Mouse (Mus musculus) mesoderm, embryonic 11.5 days (tissue): ENCODE results near the gene 4932414N04Rik.
"Not testable (repeated sequence)": the region's sequence is repeated elsewhere in the genome, so short reads cannot be mapped to it uniquely, and the experiment has no call there.

Source experiments
- DNase-seq: peaks from one replicate; pipeline ENCODE4 v3.0.0-alpha.2; 2012; ENCODE audit warnings: low read depth, low spot score

The 4932414N04Rik gene

DNA sequence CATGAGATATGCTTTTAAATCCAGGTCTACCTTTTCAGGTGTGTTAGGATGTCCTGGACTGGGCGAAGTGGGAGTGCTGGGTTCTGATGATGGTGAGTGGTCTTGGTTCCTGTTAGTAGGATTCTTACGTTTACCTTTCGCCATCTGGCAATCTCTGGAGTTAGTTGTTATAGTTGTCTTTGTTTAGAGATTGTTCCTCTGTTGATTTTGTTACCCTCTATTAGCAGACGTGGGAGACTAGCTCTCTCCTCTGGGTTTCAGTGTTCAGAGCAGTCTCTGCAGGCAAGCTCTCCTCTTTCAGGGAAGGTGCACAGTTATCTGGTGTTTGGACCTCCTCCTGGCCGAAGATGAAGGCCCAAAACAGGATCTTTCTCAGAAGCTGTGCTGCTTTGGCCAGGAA lies at the start of gene 4932414N04Rik:
Gene 4932414N04Rik (plus strand): TSS at position 301 of the 400 bp plus-strand sequence.
- not testable (repeated sequence) for DNase-seq

- no peak for DNase-seq
These were observed 75.9 kb downstream of the 4932414N04Rik start for GRCm38 (mm10) chr2:68732216-68732615.

DNA sequence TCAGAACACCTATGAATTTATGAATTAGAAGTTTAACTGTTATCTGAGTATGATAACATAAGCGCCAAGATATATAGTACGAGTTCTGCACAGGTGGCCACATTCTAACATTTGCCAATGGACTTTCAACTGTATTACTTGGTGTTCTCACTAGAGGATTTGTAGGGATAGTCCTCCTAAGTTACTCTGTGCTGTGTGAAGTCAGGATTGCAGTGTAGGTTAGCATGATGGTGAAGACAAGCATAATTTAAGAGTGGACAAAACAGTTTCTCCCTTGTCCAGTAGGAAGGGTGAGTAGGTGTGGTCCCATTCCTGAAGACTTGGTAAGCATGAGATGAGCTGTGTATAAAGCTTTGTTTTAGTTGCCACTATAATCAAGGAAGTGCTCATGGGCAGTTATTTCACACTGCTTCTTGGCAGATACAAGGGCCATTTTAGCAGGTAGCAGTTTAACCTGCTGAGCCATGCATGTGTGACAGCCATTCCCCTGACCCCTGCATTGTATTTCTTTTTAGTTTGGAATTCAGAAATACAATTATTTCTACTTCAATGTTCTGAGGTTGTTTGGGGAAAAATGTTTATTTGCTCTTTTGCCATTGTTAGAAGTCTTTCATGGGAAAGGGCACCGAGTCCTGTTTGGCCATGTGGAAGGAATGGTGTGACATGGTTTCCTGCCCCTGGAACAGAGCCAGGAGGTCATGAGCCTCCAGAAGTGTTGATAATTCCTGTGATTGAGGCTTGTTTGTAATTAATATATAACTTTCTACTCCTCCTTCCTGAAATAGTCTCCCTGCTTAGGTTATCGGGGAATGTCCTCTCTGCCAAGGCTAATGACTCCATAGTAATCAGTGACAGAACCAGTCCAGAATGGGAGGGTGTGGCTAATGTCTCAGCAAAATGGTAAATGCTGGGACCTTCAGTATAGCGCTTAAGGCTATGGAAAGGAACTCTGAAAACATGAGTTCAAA lies 83.8 kb downstream of the 4932414N04Rik start:
- no peak for DNase-seq

GRCm38 (mm10) chr2:68744599-68744998 lies 88.3 kb downstream of the 4932414N04Rik start:
- peak; percentile 12 for DNase-seq

DNA sequence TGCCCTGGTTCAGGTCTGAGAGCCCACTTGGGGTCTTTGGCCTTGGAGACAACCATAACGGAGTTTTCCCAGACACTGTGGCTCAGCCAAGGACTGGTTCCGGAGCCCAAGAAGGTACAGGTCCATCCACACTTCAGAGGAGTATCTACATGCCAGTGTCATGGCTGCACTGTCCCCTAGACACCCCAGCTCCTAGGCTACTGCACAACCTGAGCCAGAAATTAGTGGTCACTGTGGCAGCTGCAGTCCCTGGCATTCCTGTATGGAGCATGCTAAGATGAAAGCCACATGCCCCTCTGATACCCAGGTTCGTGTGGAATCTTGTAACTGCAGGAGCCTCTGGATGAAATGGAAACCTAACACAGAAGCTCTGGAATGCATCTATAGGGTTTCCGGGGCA lies 99.9 kb downstream of the 4932414N04Rik start:
- no peak for DNase-seq

DNA sequence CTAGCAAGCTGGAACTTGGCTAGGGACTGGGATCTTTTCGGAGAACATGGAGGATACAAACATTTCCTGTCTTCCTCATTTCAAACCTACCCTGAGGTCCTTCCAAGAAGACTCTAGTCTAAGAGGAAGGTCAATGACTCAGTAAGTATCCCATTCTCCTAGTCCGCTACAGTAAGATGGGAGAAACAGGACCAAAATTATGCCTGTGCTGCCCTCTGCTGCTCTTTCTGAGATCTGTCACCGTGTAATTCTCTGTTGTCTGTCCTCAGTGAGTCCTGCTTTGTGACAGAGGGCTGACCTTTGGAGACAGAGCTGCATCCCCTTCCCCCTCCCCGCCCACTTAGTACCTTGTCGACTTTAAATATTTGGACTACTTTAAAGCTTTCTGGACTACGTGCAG lies 100.5 kb downstream of the 4932414N04Rik start:
- DNase-seq: peak; percentile 55

- DNase-seq: no peak
These were observed 109.1 kb downstream of the 4932414N04Rik start for GRCm38 (mm10) chr2:68765371-68765770.

- DNase-seq: no peak
These were observed 111.1 kb downstream of the 4932414N04Rik start for GRCm38 (mm10) chr2:68767186-68767890.

DNA sequence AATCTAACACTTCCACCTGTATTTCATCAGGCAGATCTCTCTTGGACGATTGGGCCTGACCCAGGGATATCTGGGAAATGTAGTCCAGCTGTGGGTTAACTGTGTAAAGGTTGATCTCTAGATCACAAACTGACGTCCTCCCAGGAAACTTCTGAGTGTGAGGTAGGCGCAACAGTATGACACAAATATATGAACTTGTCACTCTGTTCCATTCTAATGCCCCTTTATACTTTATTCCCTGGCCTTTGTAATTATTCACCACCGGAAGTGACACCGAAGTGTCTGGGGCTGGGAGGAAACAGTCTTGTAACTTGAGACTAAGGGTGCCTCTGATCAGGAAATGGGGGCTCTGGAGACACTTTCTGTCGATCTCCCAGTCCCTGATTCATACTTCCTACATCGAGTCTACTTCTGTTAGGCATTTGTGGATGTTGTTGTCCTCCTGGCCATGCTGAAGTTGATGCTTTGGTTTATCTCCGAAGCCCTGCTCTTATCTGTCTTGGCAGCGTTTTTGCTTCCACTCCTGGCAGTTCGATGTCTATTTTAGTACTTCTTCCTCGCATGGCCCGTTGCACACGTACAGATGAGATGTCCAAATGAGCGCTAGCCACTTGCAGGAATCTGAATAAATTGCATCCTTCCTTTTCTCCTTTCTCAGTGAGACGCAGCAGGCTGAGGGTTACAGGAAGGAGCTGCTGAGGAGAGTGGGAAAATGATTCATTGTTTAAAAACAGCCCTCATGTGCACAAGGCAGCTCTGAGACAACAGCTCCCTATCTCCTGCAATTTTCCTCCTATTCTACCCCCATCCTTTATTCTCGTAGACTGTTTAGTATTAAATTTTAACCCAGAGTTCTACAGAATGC lies 126.2 kb downstream of the 4932414N04Rik start:
- DNase-seq: peak; percentile 7

GRCm38 (mm10) chr2:68783664-68784063 lies 127.4 kb downstream of the 4932414N04Rik start:
- not testable (repeated sequence) for DNase-seq

- peak; percentile 80 for DNase-seq
These were observed 128.6 kb downstream of the 4932414N04Rik start for GRCm38 (mm10) chr2:68784710-68785427.

- no peak for DNase-seq
These were observed 130.9 kb downstream of the 4932414N04Rik start for GRCm38 (mm10) chr2:68787161-68787675.

GRCm38 (mm10) chr2:68792296-68792695 lies 136.0 kb downstream of the 4932414N04Rik start:
- no peak for DNase-seq

DNA sequence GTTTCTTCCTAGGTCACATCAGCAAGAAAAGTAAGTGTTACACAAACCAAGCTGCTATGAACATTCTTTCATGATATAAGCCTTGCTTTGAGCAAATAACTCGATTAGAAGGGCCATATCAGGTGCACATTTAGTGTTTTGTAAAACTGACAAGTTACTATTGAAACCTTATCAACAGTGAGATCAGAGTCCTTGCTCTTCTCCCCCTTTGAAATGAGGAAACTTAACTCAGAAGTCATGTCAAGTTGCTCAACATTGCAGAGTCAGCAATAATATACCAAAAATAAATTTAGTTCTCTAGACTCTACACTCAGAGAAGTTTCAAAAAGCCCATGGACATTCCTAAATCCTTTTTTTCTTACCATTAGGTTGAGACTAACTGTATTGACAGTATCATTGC lies 137.2 kb downstream of the 4932414N04Rik start:
- no peak for DNase-seq

GRCm38 (mm10) chr2:68794181-68794580 lies 137.9 kb downstream of the 4932414N04Rik start:
- DNase-seq: no peak

DNA sequence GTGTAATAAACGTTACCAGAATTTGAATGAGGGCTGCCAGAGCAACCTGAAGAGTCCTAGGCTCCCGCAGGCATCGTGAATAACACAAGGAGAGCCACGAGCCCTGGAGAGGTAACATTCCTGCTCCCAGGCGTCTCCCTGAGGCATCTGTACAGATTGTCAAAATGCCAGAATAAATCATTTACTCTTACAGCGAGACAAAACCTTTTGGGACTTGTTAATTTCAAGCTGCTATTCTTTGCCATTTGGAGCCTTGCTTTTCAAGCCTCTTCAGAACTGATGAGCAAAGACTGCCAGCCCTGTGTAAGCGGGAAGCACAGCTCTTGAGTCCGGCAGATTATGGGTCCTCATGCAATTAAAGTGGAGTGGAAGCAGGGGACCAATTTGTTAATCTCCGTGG lies 138.3 kb downstream of the 4932414N04Rik start:
- DNase-seq: peak; percentile 23

- DNase-seq: no peak
These were observed 139.9 kb downstream of the 4932414N04Rik start for GRCm38 (mm10) chr2:68796011-68796775.

GRCm38 (mm10) chr2:68797106-68797505 lies 140.8 kb downstream of the 4932414N04Rik start:
- no peak for DNase-seq
